Mouse (Mus musculus) layer of hippocampus, postnatal 36 days (tissue): ENCODE data around the gene Nat8f1. TPM values are rescaled to one million over a fixed set of nuclear protein-coding genes. Genes with fewer than 3 reads are reported as not detected.
"Not testable (repeated sequence)": the region's sequence is repeated elsewhere in the genome, so short reads cannot be mapped to it uniquely, and the experiment has no call there.

Experiments
- DNase-seq, 2 experiments: peaks; one replicate each; pipeline ENCODE4 v3.0.0; 2022
- total RNA-seq, 2 experiments: library from RNA; stranded (reverse); gene quantifications; 2 replicates each; pipeline ENCODE4 v1.2.3; 2021

The Nat8f1 gene
- total RNA-seq = 10 to 100 TPM; 29.1 to 32.0 TPM

GRCm38 (mm10) chr6:85915539-85916513 lies at the start of gene Nat8f1:
TSS of gene Nat8f1 (minus strand) at chr6:85915687.
- peak; percentile 90 for DNase-seq

- DNase-seq = peak; percentile 92
These were observed 45.9 kb upstream of the Nat8f1 start, which contains the start of gene Dusp11 for GRCm38 (mm10) chr6:85961101-85962091. TSS of gene Dusp11 (minus strand) at chr6:85961667.

- DNase-seq = no peak
These were observed 42.1 kb upstream of the Nat8f1 start for GRCm38 (mm10) chr6:85957581-85957980.

DNA sequence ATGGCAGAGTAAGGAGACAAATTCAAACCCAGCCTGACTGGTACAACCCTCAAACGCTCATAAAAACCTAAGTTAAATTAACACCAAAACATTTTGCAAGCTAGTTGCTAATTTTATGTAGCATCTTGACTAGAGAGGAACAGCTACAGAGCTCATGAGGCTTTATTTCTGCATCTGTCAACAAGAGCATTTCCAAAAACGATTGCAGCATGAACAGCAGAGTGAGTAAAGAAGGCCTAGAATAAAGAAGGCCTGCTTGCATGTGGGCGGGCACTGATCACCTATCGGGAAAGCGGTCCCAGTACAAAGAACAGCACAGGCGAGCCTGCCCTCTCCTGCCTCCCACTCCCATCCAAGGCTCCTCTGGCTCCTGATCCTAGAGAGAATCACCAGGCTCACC lies 33.1 kb upstream of the Nat8f1 start:
- DNase-seq = peak; percentile 12 to 15

GRCm38 (mm10) chr6:85942469-85942868 lies 27.0 kb upstream of the Nat8f1 start:
- no peak for DNase-seq

- DNase-seq = no peak
These were observed 23.2 kb upstream of the Nat8f1 start for GRCm38 (mm10) chr6:85938701-85939100.

DNA sequence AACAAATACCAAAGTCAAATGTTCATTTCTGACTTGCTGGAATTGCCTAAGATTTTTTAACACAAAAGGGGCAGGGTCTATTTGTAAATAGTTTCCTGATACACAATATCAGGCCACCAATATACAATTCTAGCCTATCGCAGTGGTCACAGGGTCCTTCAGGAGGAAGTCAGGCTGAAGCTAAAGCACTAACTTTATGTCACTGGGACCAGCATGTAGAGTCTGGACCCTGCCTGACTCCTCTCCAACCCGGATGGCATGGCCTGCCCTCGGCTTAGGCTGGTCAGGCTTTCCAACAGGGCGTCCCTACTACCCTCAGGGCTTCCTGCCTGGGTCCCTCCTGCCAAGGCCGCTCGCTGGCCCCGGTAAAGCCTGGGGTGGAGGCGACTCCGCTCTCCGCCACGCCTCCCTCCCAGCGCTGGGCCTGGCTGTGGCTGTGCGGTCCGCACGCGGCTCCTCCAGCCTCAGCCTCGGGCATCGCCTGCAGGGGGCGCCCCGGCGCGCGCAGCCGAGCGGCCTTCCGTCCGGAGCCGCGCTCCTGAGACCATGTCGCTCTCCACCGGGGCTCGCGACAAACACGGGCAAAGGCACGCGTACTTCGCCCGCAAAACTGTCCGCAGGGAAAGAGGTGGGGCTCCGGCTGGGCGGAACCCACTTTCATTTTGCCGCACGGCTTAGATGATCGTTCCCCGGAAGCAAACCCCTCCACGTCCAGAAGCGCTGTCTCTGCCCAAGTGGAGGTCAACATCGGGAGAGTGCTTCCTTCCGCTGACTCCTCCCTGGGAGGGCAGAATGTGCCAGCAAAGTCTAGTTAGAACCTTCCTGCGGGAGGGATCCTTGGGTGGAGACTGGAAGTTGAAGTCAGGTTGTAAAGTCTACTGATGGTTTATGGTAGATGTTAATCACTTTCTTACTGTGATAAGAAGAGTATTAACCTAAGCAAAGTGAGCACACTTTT lies 21.3 kb upstream of the Nat8f1 start:
- peak; percentile 84 to 87 for DNase-seq

GRCm38 (mm10) chr6:85935646-85936045 lies 20.2 kb upstream of the Nat8f1 start:
- DNase-seq = no peak

GRCm38 (mm10) chr6:85934047-85934446 lies 18.6 kb upstream of the Nat8f1 start:
- no peak for DNase-seq

DNA sequence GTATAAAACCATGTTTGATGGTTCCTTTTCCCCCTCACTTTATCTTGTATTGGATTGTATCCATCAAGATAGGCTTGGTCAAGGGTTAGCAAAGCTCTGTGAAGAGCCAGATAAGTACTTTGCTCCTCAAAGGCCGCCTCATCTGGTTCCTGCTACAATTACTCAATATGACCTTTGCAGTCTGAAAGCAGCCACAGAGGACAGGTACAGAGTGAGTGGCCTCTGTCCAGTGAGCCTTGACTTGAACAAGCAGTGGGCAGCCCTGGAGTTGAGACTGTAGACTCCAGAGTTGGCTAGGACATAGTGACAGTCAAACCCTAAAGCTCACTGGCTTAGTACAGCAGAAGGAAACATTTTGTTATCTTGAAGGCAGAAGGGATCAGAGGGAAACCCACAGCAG lies 13.8 kb upstream of the Nat8f1 start:
- no peak for DNase-seq

- DNase-seq = no peak
These were observed 12.3 kb upstream of the Nat8f1 start for GRCm38 (mm10) chr6:85927476-85928464.

GRCm38 (mm10) chr6:85926709-85927108 lies 11.2 kb upstream of the Nat8f1 start:
- DNase-seq = no peak

- no peak for DNase-seq
These were observed 8.2 kb upstream of the Nat8f1 start for GRCm38 (mm10) chr6:85923643-85924042.

DNA sequence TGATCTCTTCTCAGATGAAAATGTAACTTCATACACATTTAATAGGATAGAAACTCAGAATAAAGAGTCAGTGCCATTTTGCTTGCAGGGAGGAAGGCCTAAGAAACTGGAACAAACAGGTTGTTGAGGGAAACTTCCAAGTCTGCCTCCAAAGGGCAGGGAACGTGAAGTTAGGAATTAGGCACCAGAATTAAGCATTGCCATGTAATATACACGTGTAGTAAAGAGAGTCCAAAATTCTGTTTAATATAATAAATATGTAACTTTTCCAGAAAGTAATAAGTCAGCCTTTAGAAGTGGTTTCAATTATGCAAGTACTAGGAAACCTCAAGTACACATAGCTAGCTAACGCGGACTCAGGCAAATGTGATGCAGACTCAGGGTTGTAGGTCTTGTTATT lies 3.9 kb upstream of the Nat8f1 start:
- no peak for DNase-seq

DNA sequence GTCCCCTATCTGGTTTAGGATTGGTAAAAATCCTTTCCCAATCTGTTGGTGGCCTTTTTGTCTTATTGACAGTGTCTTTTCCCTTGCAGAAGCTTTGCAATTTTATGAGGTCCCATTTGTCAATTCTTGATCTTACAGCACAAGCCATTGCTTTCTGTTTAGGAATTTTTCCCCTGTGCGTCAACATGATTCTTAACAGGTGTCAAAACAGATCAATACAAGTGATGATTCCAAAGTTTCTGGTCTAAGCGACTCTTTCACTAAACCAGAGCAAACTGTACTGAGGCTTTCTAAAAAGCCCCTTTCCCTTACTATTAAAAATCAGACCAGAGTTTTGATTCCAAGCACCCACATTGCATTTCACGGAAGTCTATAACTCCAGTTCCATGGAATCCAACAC lies 2.9 kb upstream of the Nat8f1 start:
- not testable (repeated sequence) for DNase-seq

DNA sequence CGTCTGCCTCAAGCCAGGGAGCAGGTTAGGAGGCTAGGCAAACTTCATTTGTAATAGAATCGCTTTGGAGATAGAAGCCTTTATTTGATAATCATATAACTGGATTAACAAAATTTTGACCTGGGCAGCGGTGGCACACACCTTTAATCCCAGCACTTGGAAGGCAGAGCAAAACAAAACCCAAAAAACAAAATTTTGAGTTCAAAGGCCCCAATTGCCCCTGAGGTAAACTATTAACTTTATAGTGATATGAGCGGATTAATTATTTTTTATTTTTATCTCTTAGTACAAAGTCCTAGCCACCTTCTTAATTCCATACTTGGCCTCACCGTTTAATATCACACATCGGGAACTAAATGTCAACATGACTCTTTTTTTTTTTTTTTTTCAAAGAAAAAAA lies 1.1 kb upstream of the Nat8f1 start:
- no peak for DNase-seq

- peak in 1 of 2 experiments; percentile 20 for DNase-seq
These were observed 347 bp downstream of the Nat8f1 start for GRCm38 (mm10) chr6:85915141-85915538.

GRCm38 (mm10) chr6:85911587-85911986 lies 3.9 kb downstream of the Nat8f1 start, which contains the start of gene Tprkb:
TSS of gene Tprkb (plus strand) at chr6:85911865.
- DNase-seq = no peak

DNA sequence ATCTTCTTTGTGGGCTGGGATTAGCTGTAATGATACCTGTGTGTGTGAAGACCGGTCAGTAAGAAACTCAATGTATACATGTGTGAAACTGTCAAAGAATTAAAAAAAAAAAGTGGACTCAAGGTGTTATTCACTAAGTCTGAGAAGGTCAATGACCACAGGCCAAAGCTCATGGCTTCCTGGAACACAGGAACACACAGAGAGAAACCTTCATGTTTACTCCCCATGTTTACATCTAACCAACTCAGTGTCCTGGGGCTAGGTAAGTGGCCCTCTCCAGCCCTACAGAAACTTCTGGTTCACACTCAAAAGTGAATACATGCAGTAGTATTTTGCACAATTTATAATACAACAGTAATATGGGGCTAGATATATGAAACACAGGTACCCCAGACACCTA lies 5.8 kb downstream of the Nat8f1 start:
- no peak for DNase-seq

DNA sequence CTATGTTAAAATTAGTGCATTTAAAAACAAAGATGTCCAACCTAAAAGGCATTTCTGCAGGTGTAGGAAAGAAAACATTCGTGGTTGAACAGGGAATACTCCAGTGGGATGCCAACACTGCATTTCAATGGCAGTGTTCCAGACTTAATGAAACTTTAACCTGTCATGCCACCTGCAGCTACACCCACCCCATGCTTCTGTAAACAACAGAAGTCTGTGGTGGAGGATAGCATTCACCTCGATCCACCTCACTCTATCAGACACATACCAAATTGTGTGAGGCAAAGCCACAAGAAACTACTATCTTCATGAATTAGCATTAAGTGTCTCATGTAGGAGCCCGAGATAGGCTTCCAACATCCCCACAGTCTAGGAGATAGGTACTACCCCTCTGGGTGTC lies 7.1 kb downstream of the Nat8f1 start:
- DNase-seq = no peak
